Mouse (Mus musculus): Measurements from ENCODE around the gene Nr1i2.

DNA sequence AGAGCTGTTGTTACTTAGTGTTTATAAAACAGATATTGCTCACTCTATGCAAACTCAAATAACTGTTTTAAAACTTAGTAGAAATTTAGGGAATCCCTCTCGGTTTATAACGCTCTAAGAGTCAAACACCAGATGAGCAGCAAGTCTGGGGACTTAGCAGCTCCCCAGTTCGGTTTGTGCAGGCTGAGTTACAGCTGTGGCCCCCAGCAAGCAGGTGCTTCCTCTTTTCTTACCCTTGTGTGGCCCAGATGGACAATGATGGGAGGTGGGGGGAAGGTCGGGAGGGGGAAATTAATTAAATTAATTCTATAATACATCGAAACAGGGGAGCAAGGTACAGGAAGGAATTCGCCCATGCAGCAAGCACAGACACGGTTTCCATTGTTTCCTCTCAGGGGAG, 13.0 kb upstream of the Nr1i2 start:
- TF ChIP-seq CTCF (IDR thresholded peaks at IDR 0.05; ENCODE audit: control insufficient read depth, insufficient read depth, insufficient replicate concordance, low read depth, low read length) (no peak), POLR2A (IDR thresholded peaks at IDR 0.05; ENCODE audit: control insufficient read depth, low read depth, low read length) (no peak)

All from testis, adult 2 months (tissue).